Mouse (Mus musculus): ENCODE data around the gene Lin7a.

Lin7a gene

GRCm38 (mm10) chr10:107251801-107252502 lies 19.5 kb upstream of the Lin7a start:
- no peak for DNase-seq (ENCODE audit: low read depth, low spot score)

- DNase-seq (ENCODE audit: low read depth, low spot score) = no peak
Measured at GRCm38 (mm10) chr10:107252503-107252815, 19.0 kb upstream of the Lin7a start.

GRCm38 (mm10) chr10:107253191-107253965 lies 18.1 kb upstream of the Lin7a start:
- DNase-seq (ENCODE audit: low read depth, low spot score) = no peak

- DNase-seq (ENCODE audit: low read depth, low spot score) = no peak
Measured at GRCm38 (mm10) chr10:107254656-107255055, 16.8 kb upstream of the Lin7a start.

GRCm38 (mm10) chr10:107255351-107256050 lies 16.0 kb upstream of the Lin7a start:
- no peak for DNase-seq (ENCODE audit: low read depth, low spot score)

GRCm38 (mm10) chr10:107256451-107256960 lies 15.0 kb upstream of the Lin7a start:
- DNase-seq (ENCODE audit: low read depth, low spot score) = no peak

- no peak for DNase-seq (ENCODE audit: low read depth, low spot score)
Measured at GRCm38 (mm10) chr10:107260428-107260827, 11.1 kb upstream of the Lin7a start.

GRCm38 (mm10) chr10:107272131-107272803 lies 781 bp downstream of the Lin7a start:
- peak; percentile 46 for DNase-seq (ENCODE audit: low read depth, low spot score)

- no peak for DNase-seq (ENCODE audit: low read depth, low spot score)
Measured at GRCm38 (mm10) chr10:107272804-107273145, 1.3 kb downstream of the Lin7a start.

- peak; percentile 36 for DNase-seq (ENCODE audit: low read depth, low spot score)
Measured at GRCm38 (mm10) chr10:107273848-107274247, 2.4 kb downstream of the Lin7a start.

- DNase-seq (ENCODE audit: low read depth, low spot score) = peak; percentile 34
Measured at GRCm38 (mm10) chr10:107274785-107275184, 3.3 kb downstream of the Lin7a start.

GRCm38 (mm10) chr10:107276647-107277046 lies 5.2 kb downstream of the Lin7a start:
- no peak for DNase-seq (ENCODE audit: low read depth, low spot score)

- DNase-seq (ENCODE audit: low read depth, low spot score) = no peak
Measured at GRCm38 (mm10) chr10:107293934-107294664, 22.6 kb downstream of the Lin7a start.

- DNase-seq (ENCODE audit: low read depth, low spot score) = no peak
Measured at GRCm38 (mm10) chr10:107300587-107301248, 29.2 kb downstream of the Lin7a start.

- no peak for DNase-seq (ENCODE audit: low read depth, low spot score)
Measured at GRCm38 (mm10) chr10:107310964-107311490, 39.5 kb downstream of the Lin7a start.

GRCm38 (mm10) chr10:107312609-107313008 lies 41.1 kb downstream of the Lin7a start:
- no peak for DNase-seq (ENCODE audit: low read depth, low spot score)

GRCm38 (mm10) chr10:107313395-107313794 lies 41.9 kb downstream of the Lin7a start:
- no peak for DNase-seq (ENCODE audit: low read depth, low spot score)

- DNase-seq (ENCODE audit: low read depth, low spot score) = no peak
Measured at GRCm38 (mm10) chr10:107315251-107315650, 43.8 kb downstream of the Lin7a start.

- no peak for DNase-seq (ENCODE audit: low read depth, low spot score)
Measured at GRCm38 (mm10) chr10:107315681-107316080, 44.2 kb downstream of the Lin7a start.

- no peak for DNase-seq (ENCODE audit: low read depth, low spot score)
Measured at GRCm38 (mm10) chr10:107316100-107316499, 44.6 kb downstream of the Lin7a start.
